Mouse (Mus musculus) C2C12 (cell line): ENCODE data around the gene Tceal1. TPM values are rescaled to one million over a fixed set of nuclear protein-coding genes. Genes with fewer than 3 reads are reported as not detected.
"Not testable (repeated sequence)": the region's sequence is repeated elsewhere in the genome, so short reads cannot be mapped to it uniquely, and the experiment has no call there.

Experiments used
- H3K27me3 ChIP-seq: one replicate; pipeline ENCODE4 v1.6.1; 2011; ENCODE audit not compliant: control insufficient read depth, insufficient read depth, insufficient read length
- H3K36me3 ChIP-seq: one replicate; pipeline ENCODE4 v1.6.1; 2011; ENCODE audit not compliant: control insufficient read depth, insufficient read depth
- H3K4me3 ChIP-seq: one replicate; pipeline ENCODE4 v1.5.1; 2011; ENCODE audit warnings: mild to moderate bottlenecking, control low read depth; ENCODE audit not compliant: poor library complexity, insufficient read depth, severe bottlenecking
- H3K79me2 ChIP-seq: one replicate; pipeline ENCODE4 v1.6.1; 2011; ENCODE audit not compliant: control insufficient read depth, insufficient read depth
- H3K79me3 ChIP-seq: one replicate; pipeline ENCODE4 v1.6.1; 2011; ENCODE audit warnings: low read depth, control low read depth
- H3ac ChIP-seq: one replicate; pipeline ENCODE3; 2011; ENCODE audit warnings: low read depth; ENCODE audit not compliant: control insufficient read depth, insufficient read length
- CEBPB ChIP-seq: IDR thresholded peaks from one replicate; pipeline ENCODE4 v1.6.1; 2011; ENCODE audit warnings: low read depth, mild to moderate bottlenecking, control low read depth, moderate library complexity
- CTCF ChIP-seq: IDR thresholded peaks from one replicate; pipeline ENCODE4 v1.5.1; 2011; ENCODE audit not compliant: control insufficient read depth, insufficient read depth, insufficient read length
- FOSL1 ChIP-seq: IDR thresholded peaks from one replicate; pipeline ENCODE4 v1.8.0; 2011; ENCODE audit warnings: mild to moderate bottlenecking, low read length; ENCODE audit not compliant: poor library complexity, insufficient read depth, severe bottlenecking
- MAX ChIP-seq: IDR thresholded peaks from one replicate; pipeline ENCODE4 v1.6.1; 2011; ENCODE audit warnings: mild to moderate bottlenecking, control low read depth
- MYOD1 ChIP-seq: IDR thresholded peaks from one replicate; pipeline ENCODE4 v1.6.1; 2011; ENCODE audit warnings: low read depth; ENCODE audit not compliant: control insufficient read depth, insufficient read length
- MYOG ChIP-seq: IDR thresholded peaks from one replicate; pipeline ENCODE4 v1.6.1; 2011; ENCODE audit not compliant: control insufficient read depth, insufficient read length; ENCODE audit errors: extremely low read depth
- USF1 ChIP-seq: IDR thresholded peaks from one replicate; pipeline ENCODE4 v1.6.1; 2011; ENCODE audit warnings: low read depth, mild to moderate bottlenecking, control low read depth, moderate library complexity
- polyA plus RNA-seq: library from polyadenylated mRNA; unstranded; fragments of >200 nt; fragmentation: generic; extraction: Trizol; gene quantifications from one replicate; pipeline ENCODE4 v1.2.1, GENCODE M21; 2012; ENCODE audit warnings: missing spikeins

Gene Tceal1
- polyA plus RNA-seq, 1 experiment: 0.42 TPM

- Histone ChIP-seq H3ac (no peak overlapping the region), H3K79me3 (no peaks in the 10 kb centered on the region), H3K79me2 (no peaks in the 10 kb centered on the region), H3K36me3 (no peaks in the 10 kb centered on the region), H3K4me3 (no peak overlapping the region), H3K27me3 (no peaks in the 10 kb centered on the region)
- TF ChIP-seq USF1 (no peak), MYOG (no peak), MYOD1 (no peak), MAX (no peak), CTCF (no peak), FOSL1 (no peak), CEBPB (no peak)
Measured at GRCm38 (mm10) chrX:136692294-136692675, 15.5 kb upstream of the Tceal1 start.

GRCm38 (mm10) chrX:136693196-136693595, 14.6 kb upstream of the Tceal1 start:
- TF ChIP-seq MYOD1 (no peak), CTCF (no peak), USF1 (no peak), FOSL1 (no peak), MYOG (no peak), CEBPB (no peak), MAX (no peak)
- Histone ChIP-seq H3ac (no peak overlapping the region), H3K79me2 (no peaks in the 10 kb centered on the region), H3K4me3 (no peak overlapping the region), H3K79me3 (no peaks in the 10 kb centered on the region), H3K36me3 (no peaks in the 10 kb centered on the region), H3K27me3 (no peaks in the 10 kb centered on the region)

- H3K4me3 ChIP-seq: no peak overlapping the region
- H3K36me3 ChIP-seq: no peaks in the 10 kb centered on the region
- H3K79me2 ChIP-seq: no peaks in the 10 kb centered on the region
- no peak overlapping the region for H3ac ChIP-seq
- H3K79me3 ChIP-seq: no peaks in the 10 kb centered on the region
- no peaks in the 10 kb centered on the region for H3K27me3 ChIP-seq
- TF ChIP-seq MAX (no peak), CEBPB (no peak), USF1 (no peak), CTCF (no peak), MYOD1 (no peak), MYOG (no peak)
Measured at GRCm38 (mm10) chrX:136708168-136708681, 443 bp downstream of the Tceal1 start.

GRCm38 (mm10) chrX:136708782-136709181, 1.0 kb downstream of the Tceal1 start:
- H3ac ChIP-seq: no peak overlapping the region
- no peak overlapping the region for H3K4me3 ChIP-seq
- H3K36me3 ChIP-seq: no peaks in the 10 kb centered on the region
- TF ChIP-seq USF1 (no peak), CEBPB (no peak), MYOG (no peak), FOSL1 (no peak), MAX (no peak), MYOD1 (no peak), CTCF (no peak)
- no peaks in the 10 kb centered on the region for H3K79me2 ChIP-seq
- H3K27me3 ChIP-seq: no peaks in the 10 kb centered on the region
- H3K79me3 ChIP-seq: no peaks in the 10 kb centered on the region

GRCm38 (mm10) chrX:136714742-136715474, 7.1 kb downstream of the Tceal1 start:
- H3K36me3 ChIP-seq, H3K4me3 ChIP-seq, H3ac ChIP-seq, H3K79me3 ChIP-seq, H3K79me2 ChIP-seq, H3K27me3 ChIP-seq: not testable (repeated sequence)

GRCm38 (mm10) chrX:136732016-136732415, 24.2 kb downstream of the Tceal1 start:
- H3K79me2 ChIP-seq: peaks cover 24% of the 10 kb centered on the region
- no peak overlapping the region for H3K4me3 ChIP-seq
- no peak overlapping the region for H3ac ChIP-seq
- TF ChIP-seq CEBPB (no peak), USF1 (no peak), FOSL1 (no peak)
- no peaks in the 10 kb centered on the region for H3K27me3 ChIP-seq
- H3K36me3 ChIP-seq: peaks cover 44% of the 10 kb centered on the region
- H3K79me3 ChIP-seq: peaks cover 18% of the 10 kb centered on the region
